Mouse (Mus musculus) C2C12 (cell line): ENCODE measurements around the gene Rab33b. TPM values are rescaled to one million over a fixed set of nuclear protein-coding genes. Genes with fewer than 3 reads are reported as not detected.

ENCODE experiments used
- H3K27me3 ChIP-seq: one replicate; pipeline ENCODE4 v1.6.1; 2011; ENCODE audit not compliant: control insufficient read depth, insufficient read depth, insufficient read length
- H3K36me3 ChIP-seq: one replicate; pipeline ENCODE4 v1.6.1; 2011; ENCODE audit not compliant: control insufficient read depth, insufficient read depth
- H3K4me3 ChIP-seq: one replicate; pipeline ENCODE4 v1.5.1; 2011; ENCODE audit warnings: mild to moderate bottlenecking, control low read depth; ENCODE audit not compliant: poor library complexity, insufficient read depth, severe bottlenecking
- H3K79me2 ChIP-seq: one replicate; pipeline ENCODE4 v1.6.1; 2011; ENCODE audit not compliant: control insufficient read depth, insufficient read depth
- H3K79me3 ChIP-seq: one replicate; pipeline ENCODE4 v1.6.1; 2011; ENCODE audit warnings: low read depth, control low read depth
- H3ac ChIP-seq: one replicate; pipeline ENCODE3; 2011; ENCODE audit warnings: low read depth; ENCODE audit not compliant: control insufficient read depth, insufficient read length
- CEBPB ChIP-seq: IDR thresholded peaks from one replicate; pipeline ENCODE4 v1.6.1; 2011; ENCODE audit warnings: low read depth, mild to moderate bottlenecking, control low read depth, moderate library complexity
- CTCF ChIP-seq: IDR thresholded peaks from one replicate; pipeline ENCODE4 v1.5.1; 2011; ENCODE audit not compliant: control insufficient read depth, insufficient read depth, insufficient read length
- FOSL1 ChIP-seq: IDR thresholded peaks from one replicate; pipeline ENCODE4 v1.8.0; 2011; ENCODE audit warnings: mild to moderate bottlenecking, low read length; ENCODE audit not compliant: poor library complexity, insufficient read depth, severe bottlenecking
- MAX ChIP-seq: IDR thresholded peaks from one replicate; pipeline ENCODE4 v1.6.1; 2011; ENCODE audit warnings: mild to moderate bottlenecking, control low read depth
- MYOD1 ChIP-seq: IDR thresholded peaks from one replicate; pipeline ENCODE4 v1.6.1; 2011; ENCODE audit warnings: low read depth; ENCODE audit not compliant: control insufficient read depth, insufficient read length
- MYOG ChIP-seq: IDR thresholded peaks from one replicate; pipeline ENCODE4 v1.6.1; 2011; ENCODE audit not compliant: control insufficient read depth, insufficient read length; ENCODE audit errors: extremely low read depth
- USF1 ChIP-seq: IDR thresholded peaks from one replicate; pipeline ENCODE4 v1.6.1; 2011; ENCODE audit warnings: low read depth, mild to moderate bottlenecking, control low read depth, moderate library complexity
- polyA plus RNA-seq: library from polyadenylated mRNA; unstranded; fragments of >200 nt; fragmentation: generic; extraction: Trizol; gene quantifications from one replicate; pipeline ENCODE4 v1.2.1, GENCODE M21; 2012; ENCODE audit warnings: missing spikeins

Gene Rab33b
- polyA plus RNA-seq, 1 experiment = 4.7 TPM

GRCm38 (mm10) chr3:51511983-51512382 is 28.3 kb downstream of the Rab33b start:
- Histone ChIP-seq H3K27me3 (no peaks in the 10 kb centered on the region), H3ac (no peak overlapping the region), H3K79me3 (no peaks in the 10 kb centered on the region), H3K36me3 (peaks cover 2% of the 10 kb centered on the region), H3K4me3 (no peak overlapping the region), H3K79me2 (no peaks in the 10 kb centered on the region)
- no peak for TF ChIP-seq CTCF
- TF ChIP-seq FOSL1 = no peak
- TF ChIP-seq MYOD1 = no peak
- TF ChIP-seq MAX = no peak
- TF ChIP-seq USF1 = no peak
- no peak for TF ChIP-seq MYOG
- no peak for TF ChIP-seq CEBPB

GRCm38 (mm10) chr3:51517467-51517866 is 33.7 kb downstream of the Rab33b start:
- TF ChIP-seq USF1 (no peak), MAX (no peak), CEBPB (no peak), CTCF (no peak), FOSL1 (no peak), MYOG (no peak), MYOD1 (no peak)
- no peaks in the 10 kb centered on the region for H3K79me2 ChIP-seq
- no peak overlapping the region for H3K4me3 ChIP-seq
- H3K79me3 ChIP-seq = no peaks in the 10 kb centered on the region
- H3K27me3 ChIP-seq = no peaks in the 10 kb centered on the region
- H3ac ChIP-seq = no peak overlapping the region
- peaks cover 28% of the 10 kb centered on the region for H3K36me3 ChIP-seq

GRCm38 (mm10) chr3:51517878-51518762 is 34.4 kb downstream of the Rab33b start:
- Histone ChIP-seq H3ac (no peak overlapping the region), H3K27me3 (no peaks in the 10 kb centered on the region), H3K4me3 (no peak overlapping the region), H3K79me3 (no peaks in the 10 kb centered on the region), H3K36me3 (peaks cover 34% of the 10 kb centered on the region), H3K79me2 (no peaks in the 10 kb centered on the region)
- TF ChIP-seq FOSL1 = no peak
- TF ChIP-seq MYOG = no peak
- no peak for TF ChIP-seq MAX
- no peak for TF ChIP-seq CEBPB
- TF ChIP-seq CTCF = no peak
- TF ChIP-seq MYOD1 = no peak
- TF ChIP-seq USF1 = no peak

- H3K36me3 ChIP-seq = peaks cover 37% of the 10 kb centered on the region
- H3K4me3 ChIP-seq = no peak overlapping the region
- TF ChIP-seq MAX = no peak
- no peak for TF ChIP-seq FOSL1
- TF ChIP-seq MYOG = no peak
- no peak for TF ChIP-seq MYOD1
- no peak for TF ChIP-seq USF1
- no peak for TF ChIP-seq CTCF
- no peak for TF ChIP-seq CEBPB
- no peaks in the 10 kb centered on the region for H3K27me3 ChIP-seq
- H3ac ChIP-seq = no peak overlapping the region
- H3K79me3 ChIP-seq = no peaks in the 10 kb centered on the region
- no peaks in the 10 kb centered on the region for H3K79me2 ChIP-seq
Observed at GRCm38 (mm10) chr3:51518763-51519121, 35.0 kb downstream of the Rab33b start.

- Histone ChIP-seq H3K36me3 (peaks cover 53% of the 10 kb centered on the region), H3ac (no peak overlapping the region), H3K79me3 (no peaks in the 10 kb centered on the region), H3K27me3 (no peaks in the 10 kb centered on the region), H3K79me2 (no peaks in the 10 kb centered on the region), H3K4me3 (no peak overlapping the region)
- TF ChIP-seq CTCF (no peak), MAX (no peak), FOSL1 (no peak), CEBPB (no peak), MYOG (no peak), MYOD1 (no peak), USF1 (no peak)
Observed at GRCm38 (mm10) chr3:51521262-51521661, 37.5 kb downstream of the Rab33b start.

- H3K4me3 ChIP-seq = no peak overlapping the region
- H3ac ChIP-seq = no peak overlapping the region
- TF ChIP-seq CEBPB = no peak
- TF ChIP-seq MAX = no peak
- TF ChIP-seq MYOD1 = no peak
- no peak for TF ChIP-seq MYOG
- TF ChIP-seq CTCF = no peak
- no peak for TF ChIP-seq FOSL1
- TF ChIP-seq USF1 = no peak
- H3K36me3 ChIP-seq = peaks cover 66% of the 10 kb centered on the region
- no peaks in the 10 kb centered on the region for H3K27me3 ChIP-seq
- no peaks in the 10 kb centered on the region for H3K79me2 ChIP-seq
- H3K79me3 ChIP-seq = no peaks in the 10 kb centered on the region
Observed at GRCm38 (mm10) chr3:51525186-51525785, 41.6 kb downstream of the Rab33b start.
